Mouse (Mus musculus) lung, postnatal 4 days (tissue): ENCODE results near the gene Hyal2.
"Not testable (repeated sequence)": the region's sequence is repeated elsewhere in the genome, so short reads cannot be mapped to it uniquely, and the experiment has no call there.

Experiments
- DNase-seq, 2 experiments: peaks; one replicate each; pipeline ENCODE4 v3.0.0; 2021

Hyal2 gene

GRCm38 (mm10) chr9:107570016-107570415, 2.3 kb downstream of the Hyal2 start:
- peak in 1 of 2 experiments; percentile 47 for DNase-seq

DNA sequence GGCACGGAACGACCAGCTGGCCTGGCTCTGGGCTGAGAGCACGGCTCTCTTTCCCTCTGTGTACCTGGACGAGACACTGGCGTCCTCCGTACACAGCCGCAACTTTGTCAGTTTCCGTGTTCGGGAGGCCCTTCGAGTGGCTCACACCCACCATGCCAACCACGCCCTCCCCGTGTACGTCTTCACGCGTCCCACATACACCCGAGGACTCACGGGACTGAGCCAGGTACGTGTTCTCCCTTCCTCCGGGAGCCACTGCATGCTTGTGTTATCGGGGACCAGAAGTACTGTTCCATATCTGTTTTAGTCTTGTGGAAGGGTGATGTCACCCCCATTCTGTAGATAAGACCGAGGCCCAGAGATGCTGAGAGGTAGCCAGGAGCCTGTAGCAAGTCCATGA, 3.1 kb downstream of the Hyal2 start:
- peak in 1 of 2 experiments; percentile 34 for DNase-seq

DNA sequence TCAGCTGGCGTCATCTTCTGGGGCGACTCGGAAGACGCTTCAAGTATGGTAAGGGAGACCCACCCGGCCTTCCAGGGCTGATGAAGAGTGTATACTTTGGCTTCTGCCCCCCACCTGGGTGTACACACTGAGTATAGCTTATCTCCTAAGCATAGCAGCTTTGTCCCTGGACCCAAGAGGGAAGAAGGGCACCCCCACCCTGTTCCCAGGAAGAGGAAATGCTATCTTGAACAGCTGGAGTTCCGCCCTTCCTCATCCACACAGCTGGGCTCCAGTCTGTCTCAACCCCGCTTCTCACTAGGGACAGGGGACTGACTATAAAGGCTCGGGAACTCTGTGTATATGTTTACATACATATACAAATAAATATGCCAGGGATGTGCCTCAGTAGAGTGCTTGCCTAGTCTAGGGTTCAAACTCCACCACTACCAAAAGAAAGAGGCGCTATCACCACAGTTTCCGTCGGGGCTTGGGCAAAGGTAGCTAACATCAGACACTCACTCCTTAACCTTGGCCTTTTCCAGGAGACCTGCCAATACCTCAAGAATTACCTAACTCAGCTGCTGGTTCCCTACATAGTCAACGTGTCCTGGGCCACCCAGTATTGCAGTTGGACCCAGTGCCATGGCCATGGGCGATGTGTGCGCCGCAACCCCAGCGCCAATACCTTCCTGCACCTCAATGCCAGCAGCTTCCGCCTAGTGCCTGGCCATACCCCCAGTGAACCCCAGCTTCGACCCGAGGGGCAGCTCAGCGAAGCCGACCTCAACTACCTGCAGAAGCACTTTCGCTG, 4.0 kb downstream of the Hyal2 start:
- DNase-seq, result peak in 1 of 2 experiments; percentile 52

GRCm38 (mm10) chr9:107572327-107572662, 4.5 kb downstream of the Hyal2 start:
- DNase-seq, result no peak

- DNase-seq, result not testable (repeated sequence)
These were observed 6.0 kb downstream of the Hyal2 start for GRCm38 (mm10) chr9:107573774-107574173.

- no peak for DNase-seq
These were observed 8.0 kb downstream of the Hyal2 start for GRCm38 (mm10) chr9:107575579-107576356.

DNA sequence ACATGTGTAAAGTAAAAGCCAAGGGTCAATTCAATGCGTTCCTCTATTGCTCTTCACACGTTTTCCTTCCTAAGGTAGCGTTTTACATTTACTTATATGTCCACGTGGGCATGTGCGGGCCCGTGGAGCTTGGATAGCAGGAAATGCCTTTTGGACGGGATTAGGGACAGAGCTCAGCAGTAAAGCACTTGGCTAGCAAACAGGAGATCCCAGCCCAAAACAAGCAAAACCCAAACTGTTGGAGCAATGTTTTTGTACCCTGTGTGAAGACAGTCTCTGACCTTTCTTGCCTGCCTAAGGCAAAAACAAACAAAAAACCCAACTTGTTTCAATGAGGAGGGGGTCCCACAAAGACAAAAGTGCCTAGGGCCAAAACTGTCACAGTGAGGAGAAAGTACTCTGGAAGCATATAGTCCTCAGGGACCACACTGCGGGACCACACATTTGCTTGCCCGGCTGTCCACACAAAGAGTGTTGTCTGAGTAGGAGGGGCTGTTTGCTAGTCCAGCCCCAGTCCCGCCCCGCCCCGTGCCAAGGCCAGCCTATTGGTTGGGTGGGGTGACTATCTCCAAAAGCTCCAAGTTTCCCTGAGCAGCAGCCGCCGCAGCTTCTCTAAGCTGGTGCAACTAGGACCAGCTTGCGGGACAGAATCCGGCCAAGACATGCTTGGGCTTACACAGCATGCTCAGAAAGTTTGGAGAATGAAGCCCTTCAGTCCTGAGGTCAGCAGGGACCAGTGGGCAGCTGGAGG, 8.8 kb downstream of the Hyal2 start, which contains the start of gene Hyal1:
TSS of gene Hyal1 (plus strand) at position 571 of the 751 bp plus-strand sequence.
- DNase-seq, result peak; percentile 88

DNA sequence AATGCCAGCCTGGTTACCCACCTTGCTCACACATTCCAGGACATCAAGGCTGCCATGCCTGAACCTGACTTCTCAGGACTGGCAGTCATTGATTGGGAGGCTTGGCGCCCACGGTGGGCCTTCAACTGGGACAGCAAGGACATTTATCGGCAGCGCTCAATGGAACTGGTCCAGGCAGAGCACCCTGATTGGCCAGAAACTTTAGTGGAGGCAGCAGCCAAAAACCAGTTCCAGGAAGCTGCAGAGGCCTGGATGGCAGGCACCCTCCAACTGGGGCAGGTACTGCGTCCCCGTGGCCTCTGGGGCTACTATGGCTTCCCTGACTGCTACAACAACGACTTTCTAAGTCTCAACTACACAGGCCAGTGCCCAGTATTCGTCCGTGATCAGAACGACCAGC, 10.1 kb downstream of the Hyal2 start:
- no peak for DNase-seq

DNA sequence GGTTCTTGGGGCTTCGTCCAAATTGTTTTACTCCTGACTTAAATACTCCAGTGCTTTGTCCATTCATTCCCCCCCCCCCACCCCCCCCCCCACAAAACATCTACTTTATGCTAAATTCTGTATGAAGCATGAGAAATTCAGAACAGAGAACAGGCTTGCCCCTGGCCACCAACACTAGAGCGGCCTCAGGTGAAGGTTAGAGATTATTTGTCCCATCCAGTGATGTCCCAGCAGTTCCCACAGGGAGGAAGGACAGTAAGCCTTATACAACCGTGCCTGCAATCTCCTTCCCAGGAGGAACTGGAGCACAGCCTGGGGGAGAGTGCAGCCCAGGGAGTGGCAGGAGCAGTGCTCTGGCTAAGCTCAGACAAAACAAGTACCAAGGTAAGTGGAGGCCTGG, 10.8 kb downstream of the Hyal2 start, which contains the start of gene Naa80:
TSS of gene Naa80 (plus strand) at position 301 of the 400 bp plus-strand sequence.
- DNase-seq, result no peak

GRCm38 (mm10) chr9:107579023-107579900, 11.5 kb downstream of the Hyal2 start:
- no peak for DNase-seq

- DNase-seq, result peak; percentile 93 to 96
These were observed 13.0 kb downstream of the Hyal2 start, which contains the start of gene Hyal3 for GRCm38 (mm10) chr9:107580501-107581317. Gene Hyal3 (plus strand): TSS chr9:107580818.

GRCm38 (mm10) chr9:107581584-107581983, 13.8 kb downstream of the Hyal2 start:
- DNase-seq, result no peak

DNA sequence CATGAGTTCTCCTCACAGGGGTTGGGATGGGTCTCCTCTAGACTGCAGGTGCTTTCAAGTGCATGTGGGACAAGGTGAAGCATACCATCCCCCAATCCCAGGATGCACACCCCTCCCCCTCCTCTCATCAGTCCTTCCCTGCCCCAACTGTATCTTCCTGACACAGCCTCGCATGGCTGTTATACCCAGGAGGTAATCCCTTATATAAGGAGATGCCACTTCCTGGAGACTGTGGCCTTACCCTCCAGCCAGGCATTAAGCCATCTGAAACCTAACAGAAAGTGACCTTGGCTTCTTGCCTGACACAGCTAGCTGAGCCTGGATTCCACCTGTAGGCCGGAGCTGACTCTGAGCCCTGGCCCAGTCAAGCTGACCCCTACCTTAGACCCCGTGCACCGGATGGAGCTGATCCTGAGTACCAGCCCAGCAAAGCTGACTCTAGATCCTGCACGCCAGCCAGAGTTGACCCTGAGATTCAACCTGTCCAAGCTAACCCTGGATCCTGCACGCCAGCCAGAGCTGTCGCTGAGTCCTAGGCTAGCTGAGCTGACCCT, 14.8 kb downstream of the Hyal2 start:
- DNase-seq, result no peak

GRCm38 (mm10) chr9:107583174-107583573, 15.4 kb downstream of the Hyal2 start:
- no peak for DNase-seq

- DNase-seq, result no peak
These were observed 18.8 kb downstream of the Hyal2 start for GRCm38 (mm10) chr9:107586504-107586903.

DNA sequence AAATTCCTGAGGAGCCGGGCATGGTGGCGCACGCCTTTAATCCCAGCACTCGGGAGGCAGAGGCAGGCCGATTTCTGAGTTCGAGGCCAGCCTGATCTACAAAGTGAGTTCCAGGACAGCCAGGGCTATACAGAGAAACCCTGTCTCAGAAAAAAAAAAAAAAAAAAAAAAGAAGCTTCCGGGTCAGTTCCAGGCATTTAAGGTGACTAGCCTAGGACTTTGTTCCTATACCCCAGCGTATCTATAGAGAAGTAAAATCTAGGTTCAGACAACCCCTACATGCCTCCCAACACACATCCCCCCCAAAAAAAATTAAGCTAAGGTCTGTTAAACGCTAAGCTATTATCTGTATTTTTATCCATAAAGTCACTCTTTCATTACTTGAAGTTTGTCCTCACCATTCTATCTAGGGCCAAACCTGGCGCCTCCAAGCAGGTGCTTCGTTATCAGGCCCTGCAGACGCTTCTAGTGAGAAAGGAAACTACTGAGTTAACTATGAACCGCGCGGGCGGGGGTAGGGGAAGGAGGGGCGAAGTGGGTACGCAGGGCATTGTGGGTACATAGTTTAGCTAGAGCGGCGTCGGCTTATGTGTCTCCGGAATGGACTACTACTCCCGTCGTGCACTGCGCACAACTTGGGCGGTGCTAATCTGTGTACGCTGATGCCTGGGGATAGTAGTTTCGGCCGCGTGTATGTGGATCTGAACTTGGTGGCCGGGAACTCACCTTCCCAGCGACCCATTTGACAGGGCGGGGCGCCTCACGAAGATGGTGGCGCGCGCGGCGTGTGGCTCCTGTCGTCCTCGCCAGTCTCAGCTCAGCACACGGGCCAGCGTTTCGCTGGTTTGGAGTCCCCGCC, 19.5 kb downstream of the Hyal2 start, which contains the start of gene Ifrd2:
TSS of gene Ifrd2 (plus strand) at position 669 of the 859 bp plus-strand sequence.
- peak; percentile 98 to 99 for DNase-seq

GRCm38 (mm10) chr9:107587833-107588639, 20.3 kb downstream of the Hyal2 start:
- peak; percentile 59 to 62 for DNase-seq

DNA sequence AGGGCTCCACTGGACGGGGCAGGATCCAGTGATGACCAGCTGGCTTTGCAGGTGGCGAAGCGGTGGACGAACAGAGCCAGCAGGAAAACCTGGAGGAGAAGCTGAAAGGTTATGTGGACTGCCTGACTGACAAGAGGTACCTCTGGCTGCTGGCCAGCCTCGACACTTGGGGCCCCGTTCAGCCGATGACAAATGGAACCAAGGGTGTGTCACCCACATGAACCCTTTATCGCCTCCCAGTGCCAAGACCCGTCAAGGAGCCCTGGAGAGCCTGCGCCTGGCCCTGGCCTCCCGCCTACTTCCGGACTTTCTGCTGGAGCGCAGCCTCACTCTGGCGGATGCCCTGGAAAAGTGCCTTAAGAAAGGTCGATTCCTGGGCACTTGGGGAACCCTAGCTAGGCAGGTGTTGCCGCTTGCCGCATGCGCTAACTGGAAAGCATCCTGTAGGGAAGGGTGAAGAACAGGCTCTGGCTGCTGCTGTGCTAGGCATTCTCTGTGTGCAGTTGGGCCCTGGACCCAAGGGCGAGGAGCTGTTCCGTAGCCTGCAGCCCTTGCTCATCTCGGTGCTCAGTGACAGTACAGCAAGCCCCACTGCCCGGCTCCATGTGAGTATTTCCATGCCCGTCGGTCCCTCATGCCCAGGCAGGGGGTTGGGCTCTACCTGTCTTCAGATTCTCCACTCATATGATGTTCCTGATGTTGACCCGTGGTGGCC, 22.5 kb downstream of the Hyal2 start:
- DNase-seq, result peak; percentile 78 to 90
